Mouse (Mus musculus) CH12.LX (cell line): ENCODE results near the gene Celf2. TPM values are rescaled to one million over a fixed set of nuclear protein-coding genes. Genes with fewer than 3 reads are reported as not detected.

ENCODE experiments used
- DNase-seq: peaks from one replicate; pipeline ENCODE4 v3.0.0-alpha.2; 2013; ENCODE audit errors: extremely low read depth
- H3K27ac ChIP-seq: 2 replicates; pipeline ENCODE4 v1.5.1; 2012; ENCODE audit warnings: low read depth, mild to moderate bottlenecking, control low read depth, moderate library complexity; ENCODE audit not compliant: insufficient read depth
- H3K27me3 ChIP-seq: replicated peaks from 2 replicates; pipeline ENCODE3; 2012; ENCODE audit warnings: inconsistent platforms
- H3K36me3 ChIP-seq, 2 experiments: replicated peaks in 1 of 2; 2 replicates each; pipeline versions ENCODE3 to v1.6.1; 2012; ENCODE audit warnings: inconsistent platforms in 1 of 2, low read length in 1 of 2, mild to moderate bottlenecking in 1 of 2, mixed read lengths in 1 of 2, moderate library complexity in 1 of 2; ENCODE audit not compliant: control insufficient read depth in 1 of 2, insufficient read depth in 1 of 2
- H3K4me1 ChIP-seq, 2 experiments: 2 replicates each; pipeline ENCODE4 v1.6.1; 2012; ENCODE audit warnings: inconsistent platforms in 1 of 2, moderate library complexity in 1 of 2; ENCODE audit not compliant: insufficient read depth in 2 of 2, control insufficient read depth in 1 of 2
- H3K4me2 ChIP-seq: 2 replicates; pipeline ENCODE4 v1.6.1; 2012; ENCODE audit warnings: low read depth, mild to moderate bottlenecking, control low read depth; ENCODE audit not compliant: poor library complexity, insufficient read depth, severe bottlenecking
- H3K4me3 ChIP-seq, 3 experiments: fragments of 150-350 bp in 1 of 3; sonication (generic) in 1 of 3; replicated peaks in 1 of 3; 2 replicates each; pipeline versions ENCODE3 to v1.5.1; 2011 to 2012; ENCODE audit warnings: low read depth in 2 of 3, low read length in 2 of 3, mild to moderate bottlenecking in 2 of 3, moderate library complexity in 2 of 3, control low read depth in 1 of 3, improper control_type of control experiment in 1 of 3, inconsistent platforms in 1 of 3, mixed read lengths in 1 of 3; ENCODE audit not compliant: poor library complexity in 1 of 3
- H3K79me2 ChIP-seq: replicated peaks from 2 replicates; pipeline ENCODE4 v1.6.1; 2012; ENCODE audit warnings: mild to moderate bottlenecking, moderate library complexity; ENCODE audit not compliant: control insufficient read depth, poor library complexity, insufficient read depth, severe bottlenecking; ENCODE audit errors: extremely low read depth
- H3K9ac ChIP-seq: 2 replicates; pipeline ENCODE4 v1.6.1; 2012; ENCODE audit warnings: low read depth, mild to moderate bottlenecking, control low read depth, moderate library complexity; ENCODE audit not compliant: insufficient read depth
- H3K9me3 ChIP-seq: replicated peaks from 2 replicates; pipeline ENCODE3; 2012; ENCODE audit warnings: low read length, inconsistent platforms, mixed read lengths
- CHD1 ChIP-seq: IDR thresholded peaks from 2 replicates; pipeline ENCODE4 v1.6.1; 2012; ENCODE audit warnings: low read depth, low read length, improper control_type of control experiment, inconsistent platforms
- E2F4 ChIP-seq: IDR thresholded peaks from 2 replicates; pipeline ENCODE4 v1.6.1; 2011; ENCODE audit warnings: low read depth, low read length, improper control_type of control experiment; ENCODE audit not compliant: insufficient replicate concordance
- EP300 ChIP-seq: IDR thresholded peaks from 2 replicates; pipeline ENCODE4 v1.6.1; 2011; ENCODE audit warnings: low read length, improper control_type of control experiment
- ETS1 ChIP-seq: conservative IDR thresholded peaks from 2 replicates; pipeline ENCODE4 v1.6.1; 2012; ENCODE audit warnings: low read depth, mild to moderate bottlenecking, inconsistent platforms, low read length, improper control_type of control experiment, moderate library complexity
- GABPA ChIP-seq: IDR thresholded peaks from 2 replicates; pipeline ENCODE4 v1.6.1; 2012; ENCODE audit warnings: low read depth, low read length, improper control_type of control experiment, inconsistent platforms; ENCODE audit not compliant: insufficient replicate concordance
- MAFK ChIP-seq: IDR thresholded peaks from 2 replicates; pipeline ENCODE4 v1.6.1; 2011; ENCODE audit warnings: low read length, improper control_type of control experiment; ENCODE audit not compliant: insufficient replicate concordance
- MAX ChIP-seq: IDR thresholded peaks from 2 replicates; pipeline ENCODE4 v1.6.1; 2011; ENCODE audit warnings: low read length, improper control_type of control experiment
- MAZ ChIP-seq: IDR thresholded peaks from 2 replicates; pipeline ENCODE4 v1.6.1; 2012; ENCODE audit warnings: low read depth, mild to moderate bottlenecking, inconsistent platforms, low read length, improper control_type of control experiment, moderate library complexity
- MYC ChIP-seq: IDR thresholded peaks from 2 replicates; pipeline ENCODE4 v1.6.1; 2011; ENCODE audit warnings: low read depth, mild to moderate bottlenecking, improper control_type of control experiment, low read length
- NRF1 ChIP-seq: IDR thresholded peaks from 2 replicates; pipeline ENCODE4 v1.6.1; 2014; ENCODE audit warnings: low read depth, mild to moderate bottlenecking, inconsistent platforms, low read length, improper control_type of control experiment, moderate library complexity
- PAX5 ChIP-seq: IDR thresholded peaks from 2 replicates; pipeline ENCODE4 v1.6.1; 2012; ENCODE audit warnings: low read length, inconsistent platforms, mixed read lengths
- POLR2A ChIP-seq: IDR thresholded peaks from 2 replicates; pipeline ENCODE4 v1.6.1; 2011; ENCODE audit warnings: low read depth, mild to moderate bottlenecking, improper control_type of control experiment, low read length
- RCOR1 ChIP-seq: conservative IDR thresholded peaks from 2 replicates; pipeline ENCODE4 v1.6.1; 2012; ENCODE audit warnings: low read depth, mild to moderate bottlenecking, inconsistent platforms, low read length, improper control_type of control experiment
- SIN3A ChIP-seq: IDR thresholded peaks from 2 replicates; pipeline ENCODE4 v1.6.1; 2012; ENCODE audit warnings: low read length, improper control_type of control experiment, inconsistent platforms
- USF2 ChIP-seq: conservative IDR thresholded peaks from 2 replicates; pipeline ENCODE4 v1.6.1; 2011; ENCODE audit warnings: low read depth, low read length, improper control_type of control experiment
- ZKSCAN1 ChIP-seq: IDR thresholded peaks from 2 replicates; pipeline ENCODE4 v1.6.1; 2012; ENCODE audit warnings: low read depth, inconsistent platforms, low read length, improper control_type of control experiment, borderline replicate concordance
- ZMIZ1 ChIP-seq: IDR thresholded peaks from 2 replicates; pipeline ENCODE4 v1.6.1; 2012; ENCODE audit warnings: low read depth, mild to moderate bottlenecking, inconsistent platforms, low read length, improper control_type of control experiment
- dilution Hi-C: fragments of 300-500 bp; cut with MboI; formaldehyde crosslinking; loops from 2 replicates; pipeline ENCODE4 v1.14.3; 2020; ENCODE audit warnings: low sequenced_read_pairs; ENCODE audit not compliant: extremely low pct_unique_long_range_greater_than_20kb, extremely low pct_ligation_motif_present
- in situ Hi-C: fragments of 300-500 bp; cut with MboI; formaldehyde crosslinking; loops from 3 replicates; pipeline ENCODE4 v1.14.3; 2019; ENCODE audit warnings: low sequenced_read_pairs, low pct_ligation_motif_present, low pct_unique_long_range_greater_than_20kb, mixed read lengths
- polyA plus RNA-seq: library from polyadenylated mRNA; unstranded; fragments of >175 nt; gene quantifications from 2 replicates; pipeline ENCODE4 v1.2.1, GENCODE M21; 2012; ENCODE audit warnings: low read depth; ENCODE audit not compliant: insufficient read length
- total RNA-seq, 2 experiments: library from RNA; depleted of rRNA; stranded (reverse); fragments of 300-350 nt in 1 of 2; fragments of >200 nt in 1 of 2; gene quantifications; 2 replicates each; pipeline ENCODE4 v1.2.3; 2012 to 2014

The Celf2 gene
- total and polyA plus RNA-seq, 3 experiments = 51.0 to 143 (median 103) TPM

DNA sequence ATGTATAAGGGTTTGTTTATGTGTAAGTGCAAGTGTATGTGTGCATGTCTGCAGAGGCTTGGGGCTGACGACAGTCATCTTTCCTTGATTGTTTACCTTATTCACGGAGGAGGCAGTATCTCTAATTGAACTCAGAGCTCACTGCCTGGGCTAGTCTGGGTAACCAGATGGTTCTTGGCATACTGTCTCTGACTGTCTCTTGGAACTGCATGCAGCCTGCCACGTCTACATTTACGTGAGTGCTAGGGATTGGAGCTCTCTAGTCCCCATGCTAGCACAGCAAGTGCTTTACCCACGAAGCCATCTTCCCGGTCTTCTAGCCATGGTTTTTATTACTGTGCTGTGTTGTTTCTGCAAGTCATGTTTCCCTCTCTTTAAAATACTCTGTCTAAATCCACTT is 855.6 kb downstream of the Celf2 start:
- H3K36me3 ChIP-seq = peaks cover 0 to 50% of the 10 kb centered on the region in 2 experiments
- in situ Hi-C loops = no loop called here

DNA sequence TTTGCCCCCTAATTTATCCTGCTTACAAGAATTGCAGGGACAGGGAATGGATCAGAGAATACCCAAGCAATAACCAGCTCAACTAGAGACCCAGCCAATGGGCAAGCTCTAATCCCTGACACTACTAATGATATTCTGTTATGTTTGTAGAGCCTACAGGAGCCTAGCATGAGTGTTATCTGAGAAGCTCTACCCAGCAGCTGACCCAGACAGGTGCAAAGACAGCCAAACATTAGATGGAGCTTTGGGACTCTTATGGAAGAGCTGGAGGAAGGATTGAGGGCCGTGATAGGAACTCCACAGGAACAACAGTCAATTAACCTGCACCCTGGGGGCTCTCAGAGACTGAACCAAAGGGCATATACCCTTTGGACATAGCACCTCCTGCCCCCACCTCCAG is 857.7 kb downstream of the Celf2 start:
- H3K36me3 ChIP-seq = peaks cover 0 to 50% of the 10 kb centered on the region in 2 experiments
- H3K27me3 ChIP-seq = no peaks in the 10 kb centered on the region
- DNase-seq = no peak
- no peak overlapping the region for H3K9ac ChIP-seq
- no peaks in the 10 kb centered on the region for H3K9me3 ChIP-seq
- no peak overlapping the region for H3K4me2 ChIP-seq
- no peak for TF ChIP-seq USF2
- no peak for TF ChIP-seq E2F4
- no peak for TF ChIP-seq ETS1
- no peak for TF ChIP-seq MAFK
- no peak overlapping the region for H3K27ac ChIP-seq
- H3K4me1 ChIP-seq = peaks cover 6 to 28% of the 10 kb centered on the region in 2 experiments
- H3K4me3 ChIP-seq = no peak overlapping the region
- in situ Hi-C loops (no loop called here), dilution Hi-C loops (no loop called here)
- peaks cover 5% of the 10 kb centered on the region for H3K79me2 ChIP-seq

More for the DNA sequence above, 855.6 kb downstream of the Celf2 start:
- H3K27me3 ChIP-seq = no peaks in the 10 kb centered on the region
- TF ChIP-seq USF2 = no peak
- TF ChIP-seq MYC = no peak
- TF ChIP-seq MAZ = no peak
- TF ChIP-seq SIN3A = no peak
- TF ChIP-seq EP300 = no peak
- no peak for TF ChIP-seq ZKSCAN1
- no peak for TF ChIP-seq ZMIZ1
- TF ChIP-seq NRF1 = no peak
- no peak for TF ChIP-seq RCOR1
- H3K79me2 ChIP-seq = peaks cover 5% of the 10 kb centered on the region
- peaks cover 4 to 18% of the 10 kb centered on the region in 2 experiments for H3K4me1 ChIP-seq
- no peak overlapping the region for H3K27ac ChIP-seq
- no peak overlapping the region for H3K4me2 ChIP-seq
- no peak for DNase-seq
- no peaks in the 10 kb centered on the region for H3K9me3 ChIP-seq
- H3K9ac ChIP-seq = no peak overlapping the region
- no peak overlapping the region for H3K4me3 ChIP-seq
- dilution Hi-C loops = no loop called here

DNA sequence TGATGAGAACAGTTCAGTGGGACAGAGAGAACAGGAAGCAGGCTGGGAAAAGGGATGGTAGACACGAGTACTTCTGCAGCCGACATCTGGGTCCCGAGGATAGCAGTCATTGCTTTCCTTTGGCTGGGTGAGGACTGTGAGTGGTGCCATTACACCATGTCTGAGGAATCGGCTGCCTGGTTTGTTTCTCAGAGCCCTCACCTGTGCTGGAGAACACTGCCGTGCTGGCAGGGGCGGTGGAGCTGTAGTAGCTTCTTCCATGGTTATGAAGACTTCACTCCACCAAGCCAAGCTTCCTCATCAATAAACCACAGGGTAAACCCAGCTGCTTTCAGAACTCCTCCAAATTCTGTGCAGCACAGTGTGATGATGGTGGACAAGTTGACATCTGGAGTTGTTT is 860.5 kb downstream of the Celf2 start:
- Histone ChIP-seq H3K79me2 (peaks cover 13% of the 10 kb centered on the region), H3K4me2 (no peak overlapping the region), H3K36me3 (peaks cover 0 to 48% of the 10 kb centered on the region in 2 experiments), H3K4me1 (peaks cover 11 to 56% of the 10 kb centered on the region in 2 experiments), H3K9ac (no peak overlapping the region), H3K9me3 (no peaks in the 10 kb centered on the region), H3K4me3 (no peak overlapping the region)
- in situ Hi-C loops = no loop called here
- dilution Hi-C loops = no loop called here
- DNase-seq = no peak
- no peak for TF ChIP-seq POLR2A
- TF ChIP-seq PAX5 = no peak
- TF ChIP-seq MAX = no peak
- TF ChIP-seq MAFK = no peak
- no peak for TF ChIP-seq MAZ
- no peak for TF ChIP-seq RCOR1
- no peak for TF ChIP-seq CHD1
- TF ChIP-seq GABPA = no peak
- TF ChIP-seq ETS1 = no peak
- TF ChIP-seq USF2 = no peak
- TF ChIP-seq NRF1 = no peak
- TF ChIP-seq, all 38 proteins: peak for 0
- H3K27ac ChIP-seq = no peak overlapping the region; the same call in 1 of the 2 replicates
- no peaks in the 10 kb centered on the region for H3K27me3 ChIP-seq
